Mouse (Mus musculus) right cerebral cortex, adult 2 months (tissue): ENCODE results near the gene 1700025G04Rik.
"Not testable (repeated sequence)": the region's sequence is repeated elsewhere in the genome, so short reads cannot be mapped to it uniquely, and the experiment has no call there.

Source experiments
- DNase-seq, 2 experiments: peaks; one replicate each; pipeline ENCODE4 v3.0.0; 2021 to 2022; ENCODE audit warnings: low spot score in 2 of 2

The 1700025G04Rik gene

DNA sequence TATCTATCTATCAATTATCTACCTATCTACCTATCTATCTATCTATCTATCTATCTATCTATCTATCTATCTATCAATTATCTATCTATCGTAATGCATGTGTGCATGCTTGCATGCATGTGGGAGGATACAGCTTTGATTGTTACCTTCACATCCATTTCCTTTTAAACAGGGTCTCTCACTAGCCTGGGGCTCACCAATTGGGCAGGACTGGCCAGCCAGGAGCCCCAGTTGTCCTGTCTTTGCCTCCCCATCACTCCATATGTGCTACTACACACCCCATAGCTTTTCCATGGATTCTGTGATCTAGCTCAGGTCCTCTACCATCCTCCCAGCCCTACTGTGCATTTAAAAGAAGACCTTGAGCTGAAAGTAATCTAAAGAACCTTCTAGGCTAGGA, 231.5 kb downstream of the 1700025G04Rik start:
- no peak for DNase-seq

GRCm38 (mm10) chr1:151855561-151855960, 234.4 kb downstream of the 1700025G04Rik start:
- DNase-seq, result no peak

- no peak for DNase-seq
These were observed 237.9 kb downstream of the 1700025G04Rik start for GRCm38 (mm10) chr1:151851976-151852375.

DNA sequence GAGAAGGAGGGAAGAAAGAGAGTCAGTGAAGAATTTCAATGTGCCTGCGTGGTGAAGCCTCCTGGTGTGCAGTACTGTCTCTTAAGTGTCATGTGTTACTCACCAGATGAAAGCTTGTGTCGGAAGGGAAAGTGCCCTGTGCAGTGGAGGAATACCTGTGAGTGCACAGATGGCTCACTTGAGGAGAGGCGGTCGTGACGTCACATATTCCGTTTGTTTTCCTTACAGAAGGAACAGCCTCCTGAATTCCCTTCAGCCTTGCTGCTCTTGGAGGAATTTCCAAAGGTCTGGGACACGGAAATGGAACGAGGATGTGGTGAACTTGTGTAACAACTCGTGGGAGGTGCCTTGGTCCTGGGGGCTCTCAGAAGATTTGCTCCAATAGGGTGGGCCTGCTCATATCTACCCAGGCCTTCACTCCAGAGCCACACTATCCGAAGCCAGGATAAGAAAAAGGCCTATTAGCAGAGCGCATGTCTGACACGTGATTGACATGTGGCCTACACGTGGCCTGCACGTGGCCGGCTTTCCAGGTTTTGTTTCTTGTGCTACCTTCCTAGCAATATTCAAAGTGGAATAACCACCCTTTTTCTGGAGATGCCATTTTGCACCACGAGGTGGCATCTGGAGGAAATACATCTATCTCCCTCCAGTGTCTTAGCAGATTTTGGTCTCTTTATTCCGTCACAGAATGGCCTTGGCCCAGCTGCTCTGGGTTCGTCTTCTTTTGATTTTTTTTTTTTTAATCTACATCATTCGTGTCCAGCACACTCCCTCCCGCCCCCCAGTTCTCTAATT, 238.7 kb downstream of the 1700025G04Rik start:
- no peak for DNase-seq

DNA sequence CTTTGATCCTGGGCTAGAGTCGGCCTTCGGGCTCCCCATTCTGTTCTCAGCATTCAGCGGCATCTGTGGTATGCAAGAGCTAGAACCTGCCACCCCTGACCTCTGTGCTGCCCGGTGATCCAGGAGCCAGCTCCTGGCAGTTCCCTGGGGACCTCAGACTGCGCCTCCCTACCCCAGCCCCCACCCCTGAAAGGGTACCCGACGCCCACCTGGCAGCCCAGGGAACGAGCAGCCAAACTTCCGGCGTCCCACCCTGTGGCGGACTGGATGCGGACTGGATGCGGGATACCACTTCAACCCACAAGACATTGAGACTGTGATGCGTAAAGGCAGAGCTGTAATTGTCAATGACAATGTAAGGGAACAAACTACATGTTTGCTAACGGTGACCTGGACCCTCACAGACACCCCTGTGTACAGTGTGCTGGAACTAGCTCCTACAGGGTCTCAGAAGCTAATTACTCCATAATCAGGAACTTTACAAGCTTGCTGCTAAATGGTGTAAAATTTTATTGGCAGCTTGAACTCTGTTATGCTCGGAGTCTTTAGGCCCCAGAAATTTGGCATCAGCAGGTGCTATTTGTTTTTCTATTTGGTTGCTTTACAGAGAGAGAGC, 239.8 kb downstream of the 1700025G04Rik start:
- no peak for DNase-seq

GRCm38 (mm10) chr1:151848286-151848685, 241.6 kb downstream of the 1700025G04Rik start:
- DNase-seq, result no peak

- DNase-seq, result no peak
These were observed 243.8 kb downstream of the 1700025G04Rik start for GRCm38 (mm10) chr1:151845926-151846782.

GRCm38 (mm10) chr1:151845252-151845832, 244.6 kb downstream of the 1700025G04Rik start:
- no peak for DNase-seq

DNA sequence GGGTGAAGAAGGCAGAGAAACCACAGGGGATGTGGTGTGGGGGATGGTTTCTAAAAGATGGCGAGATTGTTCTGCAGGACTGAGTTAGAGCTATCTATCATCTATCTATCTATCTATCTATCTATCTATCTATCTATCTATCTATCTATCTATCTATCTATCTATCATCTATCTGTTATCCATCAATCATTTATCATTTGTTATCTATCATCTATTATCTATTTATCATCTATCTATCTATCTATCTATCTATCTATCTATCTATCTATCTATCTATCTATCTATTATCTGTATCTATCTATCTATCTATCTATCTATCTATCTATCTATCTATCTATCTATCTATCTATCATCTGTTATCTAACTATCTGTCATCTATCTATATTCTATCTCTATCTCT, 249.6 kb downstream of the 1700025G04Rik start:
- not testable (repeated sequence) for DNase-seq

DNA sequence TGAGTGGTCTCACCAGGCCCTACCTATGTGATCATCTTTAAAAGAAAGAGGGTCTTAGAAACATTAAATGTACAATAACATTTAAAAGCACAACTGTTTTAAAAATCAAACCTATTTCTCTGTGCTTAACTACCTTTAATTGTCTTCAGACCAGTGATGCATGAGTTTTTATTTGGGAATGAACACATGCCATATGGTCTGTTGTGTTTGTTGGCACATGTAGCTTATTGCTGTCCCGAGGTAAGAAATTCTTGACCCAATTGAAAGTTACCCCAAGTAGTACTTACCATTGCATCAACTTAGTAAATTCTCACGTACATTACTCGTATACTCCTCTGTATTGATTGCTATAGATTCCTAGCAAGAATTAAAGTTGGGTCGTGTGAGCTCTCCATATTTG, 254.7 kb downstream of the 1700025G04Rik start:
- no peak for DNase-seq

- no peak for DNase-seq
These were observed 258.1 kb downstream of the 1700025G04Rik start for GRCm38 (mm10) chr1:151831791-151832190.

DNA sequence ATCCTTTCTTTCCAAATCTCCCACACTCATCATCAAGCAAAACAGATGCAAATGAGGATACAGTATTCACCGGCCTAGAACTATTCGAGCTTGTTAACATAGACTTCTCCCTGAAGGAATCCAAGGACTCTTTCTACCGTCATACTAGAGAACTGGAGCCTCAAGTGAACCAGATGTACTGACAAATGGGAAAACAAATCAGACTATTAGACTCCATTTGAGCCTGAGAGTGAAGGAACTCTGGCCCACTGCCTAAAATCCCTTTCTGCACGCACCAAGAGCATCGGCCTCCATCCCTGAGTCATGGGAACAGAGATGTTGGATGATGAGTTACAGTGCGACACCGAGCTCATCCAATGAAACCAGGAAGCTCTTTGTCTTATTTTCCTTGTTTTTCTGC, 264.9 kb downstream of the 1700025G04Rik start:
- DNase-seq, result peak; percentile 22 to 26

DNA sequence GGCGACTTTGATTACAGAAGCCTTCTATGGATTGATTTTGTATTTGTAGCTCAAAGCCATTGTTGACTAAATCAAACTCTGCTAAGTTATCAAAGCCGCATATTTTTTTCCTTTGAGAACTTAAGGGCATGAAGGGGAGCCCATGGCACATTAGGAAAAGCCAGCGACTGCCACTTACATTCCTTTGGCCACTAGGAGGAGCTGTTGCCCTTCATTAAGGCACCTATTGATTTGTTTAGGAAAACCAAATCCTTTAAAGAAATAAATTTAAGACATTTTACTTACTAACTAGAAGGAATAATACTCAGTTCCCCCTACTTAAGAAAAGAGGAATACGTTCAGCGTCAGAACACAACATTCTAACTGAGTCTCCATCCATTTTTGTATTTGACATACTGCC, 269.5 kb downstream of the 1700025G04Rik start:
- DNase-seq, result peak; percentile 65 to 87

GRCm38 (mm10) chr1:151819190-151819589, 270.7 kb downstream of the 1700025G04Rik start:
- DNase-seq, result no peak

DNA sequence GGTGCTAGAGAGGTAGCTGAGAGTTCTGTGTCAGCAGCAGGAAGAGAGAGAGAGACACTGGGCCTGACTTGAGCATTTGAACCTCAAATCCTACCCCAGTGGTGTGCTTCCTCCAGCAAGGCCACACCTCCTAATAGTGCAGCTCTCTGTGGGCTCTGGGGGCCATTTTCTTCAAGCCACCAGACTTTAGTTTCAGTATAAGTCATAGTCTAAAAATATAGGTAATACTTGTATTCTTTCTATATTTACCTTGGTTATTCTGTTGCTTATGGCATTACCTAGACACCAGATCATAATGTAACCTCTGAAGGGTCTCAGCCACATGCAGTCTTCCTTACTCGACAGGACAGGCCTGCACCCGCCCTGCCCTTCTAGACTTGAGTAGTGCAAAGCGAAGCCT, 273.9 kb downstream of the 1700025G04Rik start:
- no peak for DNase-seq

DNA sequence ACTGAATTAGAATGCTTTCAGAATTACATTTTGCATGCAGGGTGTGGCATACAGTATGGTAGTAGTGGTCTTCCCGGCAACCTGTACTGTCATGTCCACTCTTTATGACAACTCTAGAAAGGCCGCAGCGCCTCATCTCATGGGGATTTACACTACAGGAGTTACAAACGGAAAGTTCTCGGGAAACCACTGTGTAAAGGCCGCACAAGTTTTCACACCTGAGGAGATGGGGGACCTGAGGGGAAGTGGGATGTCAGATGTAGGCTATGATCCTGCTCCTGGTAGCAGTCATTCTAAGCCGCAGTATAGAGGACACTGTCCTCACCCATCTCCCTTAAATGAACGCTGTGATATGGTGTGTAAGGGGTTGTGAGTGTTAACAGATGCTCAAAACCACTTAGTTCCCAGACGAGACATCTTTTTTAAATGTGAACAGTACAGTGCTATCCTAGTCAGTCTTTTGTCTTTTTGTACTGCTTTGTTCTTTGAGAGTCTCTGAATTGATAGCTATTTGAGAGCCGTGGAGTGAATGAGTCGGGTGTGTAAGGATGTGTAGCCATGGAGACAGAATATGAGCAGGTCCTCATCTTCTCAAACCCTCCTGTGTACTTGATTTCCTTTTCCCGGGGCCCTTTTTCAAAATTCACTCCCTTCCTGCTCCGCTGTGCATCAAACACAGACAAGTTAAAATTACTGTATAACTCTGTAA, 277.8 kb downstream of the 1700025G04Rik start:
- DNase-seq, result no peak

DNA sequence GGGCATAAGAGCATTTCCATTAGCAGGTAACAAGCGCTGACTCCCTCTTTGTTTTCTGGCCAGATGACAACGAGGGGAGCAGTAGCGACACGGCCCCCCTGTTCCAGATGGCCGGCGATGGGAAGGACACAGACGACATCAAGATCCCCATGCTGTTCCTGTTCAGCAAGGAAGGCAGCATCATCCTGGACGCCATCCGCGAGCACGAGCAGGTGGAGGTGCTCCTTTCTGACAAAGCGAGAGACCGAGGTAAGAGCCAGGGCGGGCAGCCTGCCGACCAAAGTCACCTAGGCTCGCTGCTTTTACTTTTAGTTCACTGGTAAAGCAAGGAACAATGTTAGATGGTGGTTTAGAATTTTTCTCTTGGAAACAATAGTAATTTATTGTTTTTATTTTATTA, 278.5 kb downstream of the 1700025G04Rik start:
- no peak for DNase-seq

DNA sequence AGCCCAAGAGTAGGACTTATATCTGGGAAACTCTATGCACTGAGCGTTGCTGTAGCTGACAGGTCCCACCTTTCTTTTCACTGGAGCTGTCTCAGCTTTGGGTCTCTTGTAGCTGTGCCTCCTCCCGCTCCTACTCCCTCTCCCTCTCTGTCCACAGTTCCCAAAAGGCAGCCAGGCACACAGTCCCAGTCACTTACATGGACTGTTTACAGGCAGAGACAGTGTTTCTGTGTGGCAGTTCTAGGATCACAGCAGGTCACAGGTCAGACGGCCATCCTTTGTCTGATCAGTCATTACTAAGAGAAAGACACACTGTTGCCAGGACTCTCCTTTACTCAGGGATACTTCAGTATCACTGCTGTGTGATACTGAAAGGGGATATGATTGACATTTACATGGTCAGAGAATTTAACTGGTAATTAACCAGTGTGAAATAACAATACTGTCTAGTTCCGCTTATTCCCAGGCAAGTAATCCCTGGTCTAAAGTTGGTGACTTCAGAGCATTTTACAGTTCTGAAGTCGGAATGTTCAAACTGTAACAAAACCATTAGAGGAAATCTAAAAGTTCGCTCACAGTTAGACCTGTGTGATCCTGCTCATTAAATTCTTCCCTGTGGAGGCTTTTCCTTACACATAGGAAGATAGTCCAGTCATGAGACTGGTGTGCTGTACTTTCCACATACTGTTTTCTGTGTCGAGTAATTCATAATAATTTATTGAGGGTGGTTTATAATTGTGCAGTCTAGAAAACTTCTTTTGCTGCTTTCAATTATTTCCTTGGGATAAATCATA, 279.1 kb downstream of the 1700025G04Rik start:
- no peak for DNase-seq

- DNase-seq, result no peak
These were observed 282.6 kb downstream of the 1700025G04Rik start for GRCm38 (mm10) chr1:151807286-151807685.

DNA sequence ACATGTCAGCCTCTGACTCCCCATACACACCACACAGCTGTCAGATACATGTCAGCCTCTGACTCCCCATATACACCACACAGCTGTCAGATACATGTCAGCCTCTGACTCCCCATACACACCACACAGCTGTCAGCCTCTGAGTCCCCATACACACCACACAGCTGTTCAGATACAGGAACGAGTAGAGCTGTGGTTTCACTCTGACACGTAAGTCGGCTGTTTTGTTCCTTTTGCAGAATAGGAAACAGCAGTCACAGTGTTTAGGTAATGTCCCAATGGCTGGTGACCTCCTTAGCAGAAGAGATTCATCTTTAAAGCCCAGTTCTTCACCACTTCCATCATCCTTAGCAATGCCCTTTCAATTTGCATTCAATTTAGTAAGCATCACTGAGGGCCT, 287.1 kb downstream of the 1700025G04Rik start:
- not testable (repeated sequence) for DNase-seq
